Mouse (Mus musculus) kidney, postnatal 0 days (tissue): ENCODE results near the gene Cadm1. TPM values are rescaled to one million over a fixed set of nuclear protein-coding genes. Genes with fewer than 3 reads are reported as not detected.

Experiments
- ATAC-seq: fragments of 200-750 bp; cut with Nextera tagmentation; replicated peaks from 2 replicates; pipeline ENCODE4 v1.8.0; 2017; ENCODE audit warnings: low read depth, moderate number of reproducible peaks, moderate TSS enrichment, moderate library complexity; ENCODE audit not compliant: low FRiP score
- DNase-seq: peaks from one replicate; pipeline ENCODE4 v3.0.0-alpha.2; 2016; ENCODE audit warnings: low spot score
- H3K27ac ChIP-seq: fragments of 300-500 bp; sonication (generic); 2 replicates; pipeline ENCODE4 v1.5.1; 2014; ENCODE audit warnings: mild to moderate bottlenecking
- H3K27me3 ChIP-seq: fragments of 300-500 bp; sonication (generic); 2 replicates; pipeline ENCODE4 v1.6.1; 2014; ENCODE audit warnings: low read length, mixed read lengths; ENCODE audit not compliant: insufficient read depth
- H3K36me3 ChIP-seq: fragments of 300-500 bp; sonication (generic); 2 replicates; pipeline ENCODE4 v1.6.1; 2014; ENCODE audit warnings: low read length, mixed read lengths; ENCODE audit not compliant: insufficient read depth
- H3K4me1 ChIP-seq: fragments of 300-500 bp; sonication (generic); replicated peaks from 2 replicates; pipeline ENCODE4 v1.6.1; 2014; ENCODE audit warnings: antibody characterized with exemption, low read length, mixed read lengths; ENCODE audit not compliant: insufficient read depth
- H3K4me2 ChIP-seq: fragments of 300-500 bp; sonication (generic); 2 replicates; pipeline ENCODE4 v1.6.1; 2014; ENCODE audit warnings: mild to moderate bottlenecking, low read length, moderate library complexity, mixed read lengths
- H3K4me3 ChIP-seq: fragments of 300-500 bp; sonication (generic); replicated peaks from 2 replicates; pipeline ENCODE4 v1.5.1; 2014; ENCODE audit warnings: low read depth, low read length
- H3K9ac ChIP-seq: fragments of 300-500 bp; sonication (generic); 2 replicates; pipeline ENCODE4 v1.6.1; 2014; ENCODE audit warnings: low read depth, low read length
- H3K9me3 ChIP-seq: fragments of 300-500 bp; sonication (generic); replicated peaks from 2 replicates; pipeline ENCODE4 v1.6.1; 2016; ENCODE audit warnings: low read length, inconsistent platforms, mixed read lengths
- CTCF ChIP-seq: IDR thresholded peaks from 2 replicates; pipeline ENCODE4 v1.5.1; 2016; ENCODE audit warnings: antibody characterized with exemption, low read depth, mild to moderate bottlenecking, moderate library complexity
- WGBS: fragments of 180-500 bp; shearing (Covaris S2); extraction: QIAGEN DNeasy Blood & Tissue Kit; methylation state at CpG from one replicate; pipeline ENCODE4 v1.1.7; 2014; 5-methylcytosine and 5-hydroxymethylcytosine counted together
- polyA plus RNA-seq: library from polyadenylated mRNA; unstranded; fragments of >200 nt; fragmentation: Nextera tagmentation; extraction: Ambion mirVana; gene quantifications from 2 replicates; pipeline ENCODE4 v1.2.1, GENCODE M21; 2015

The Cadm1 gene
- polyA plus RNA-seq, 1 experiment from 2014 or later, result 44.5 TPM

DNA sequence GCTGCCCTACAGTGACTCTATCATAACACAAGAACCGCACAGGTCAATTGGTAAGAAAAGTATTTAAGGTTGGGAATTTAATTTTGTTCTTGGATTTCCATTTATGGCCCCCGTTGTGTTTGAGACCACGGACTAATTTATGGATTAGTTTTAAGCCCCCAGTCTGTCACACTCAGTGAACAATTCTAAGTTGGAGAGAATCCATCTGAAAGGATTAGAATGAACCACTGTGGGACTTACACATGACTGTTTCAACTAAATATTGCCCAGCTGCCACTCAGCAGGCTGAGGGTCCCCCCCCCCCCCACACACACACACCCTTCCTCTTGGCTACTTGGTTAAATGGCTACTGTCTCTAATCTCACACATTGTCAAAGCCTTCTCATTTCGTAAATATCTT, 295.7 kb downstream of the Cadm1 start:
- H3K9me3 ChIP-seq, result no peaks in the 10 kb centered on the region
- no peak for ATAC-seq
- 74% methylated on average over 4 of the region's 4 CpGs for whole genome bisulfite sequencing
- no peak overlapping the region for H3K27ac ChIP-seq
- no peak for TF ChIP-seq CTCF
- no peak overlapping the region for H3K9ac ChIP-seq
- H3K4me2 ChIP-seq, result no peak overlapping the region
- H3K36me3 ChIP-seq, result no peaks in the 10 kb centered on the region
- H3K4me3 ChIP-seq, result no peak overlapping the region
- H3K4me1 ChIP-seq, result no peaks in the 10 kb centered on the region; the same call in 1 of the 2 replicates
- no peak for DNase-seq
- H3K27me3 ChIP-seq, result no peaks in the 10 kb centered on the region

DNA sequence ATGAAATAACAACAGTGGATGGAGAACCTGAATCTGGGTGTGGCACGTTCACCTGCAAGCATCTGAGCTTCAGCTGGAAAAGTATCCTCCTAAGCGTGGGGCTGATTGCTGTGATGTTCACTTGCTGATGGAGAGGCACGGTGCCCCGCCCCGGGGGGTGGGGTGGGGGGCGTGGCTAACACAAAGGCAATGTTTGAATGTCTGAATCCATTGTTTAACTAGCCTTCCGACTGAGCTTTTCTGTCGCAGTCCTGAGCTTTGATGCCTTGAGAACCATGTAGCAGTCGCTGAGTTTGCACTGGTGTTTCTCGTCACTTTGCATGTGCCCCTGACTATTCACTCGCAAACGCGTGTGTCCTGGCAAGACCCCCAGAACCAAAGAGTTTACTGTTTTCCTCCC, 298.8 kb downstream of the Cadm1 start:
- peak overlapping the region; percentile 7; the same call in 1 of the 2 replicates for H3K4me3 ChIP-seq
- DNase-seq, result peak; percentile 48
- no peak for ATAC-seq

DNA sequence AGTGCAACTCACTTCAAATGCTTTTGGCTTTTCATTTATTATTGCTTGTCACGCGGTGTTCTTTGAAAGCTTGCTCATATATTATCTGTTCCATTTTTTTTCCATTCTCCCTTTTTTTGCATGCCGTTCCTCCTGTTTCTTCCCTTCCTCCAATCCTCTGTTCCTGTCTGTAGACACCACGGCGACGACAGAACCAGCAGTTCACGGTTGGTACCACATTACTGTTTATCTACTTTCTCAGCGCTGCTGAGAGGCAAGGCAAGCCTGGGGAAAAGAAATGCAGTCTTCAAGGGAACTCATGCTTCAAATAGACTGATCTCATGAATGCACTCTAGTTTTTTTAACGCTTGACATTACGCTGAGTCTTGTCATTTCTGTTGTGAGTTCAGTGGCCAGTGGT, 299.2 kb downstream of the Cadm1 start:
- H3K9me3 ChIP-seq, result no peaks in the 10 kb centered on the region
- H3K27me3 ChIP-seq, result no peaks in the 10 kb centered on the region
- 32% methylated on average over 10 of the region's 10 CpGs for WGBS
- no peak for TF ChIP-seq CTCF
- H3K4me2 ChIP-seq, result peak overlapping the region; percentile 45
- no peak overlapping the region for H3K9ac ChIP-seq
- ATAC-seq (no peak), DNase-seq (peak; percentile 19)
- H3K27ac ChIP-seq, result no peak overlapping the region
- H3K4me3 ChIP-seq, result peak overlapping the region; percentile 7; the same call in 1 of the 2 replicates
- no peaks in the 10 kb centered on the region for H3K36me3 ChIP-seq
- no peaks in the 10 kb centered on the region; the same call in 1 of the 2 replicates for H3K4me1 ChIP-seq

More for the DNA sequence above, 298.8 kb downstream of the Cadm1 start:
- no peaks in the 10 kb centered on the region for H3K27me3 ChIP-seq
- no peak for TF ChIP-seq CTCF
- no peaks in the 10 kb centered on the region for H3K9me3 ChIP-seq
- 0 out of 2 replicates have a peak overlapping the region, but pooled peaks have one; percentile 18 for H3K9ac ChIP-seq
- no peaks in the 10 kb centered on the region; the same call in 1 of the 2 replicates for H3K4me1 ChIP-seq
- WGBS, result 10% methylated on average over 13 of the region's 13 CpGs
- no peak overlapping the region for H3K27ac ChIP-seq
- peak overlapping the region; percentile 45 for H3K4me2 ChIP-seq
- H3K36me3 ChIP-seq, result no peaks in the 10 kb centered on the region

DNA sequence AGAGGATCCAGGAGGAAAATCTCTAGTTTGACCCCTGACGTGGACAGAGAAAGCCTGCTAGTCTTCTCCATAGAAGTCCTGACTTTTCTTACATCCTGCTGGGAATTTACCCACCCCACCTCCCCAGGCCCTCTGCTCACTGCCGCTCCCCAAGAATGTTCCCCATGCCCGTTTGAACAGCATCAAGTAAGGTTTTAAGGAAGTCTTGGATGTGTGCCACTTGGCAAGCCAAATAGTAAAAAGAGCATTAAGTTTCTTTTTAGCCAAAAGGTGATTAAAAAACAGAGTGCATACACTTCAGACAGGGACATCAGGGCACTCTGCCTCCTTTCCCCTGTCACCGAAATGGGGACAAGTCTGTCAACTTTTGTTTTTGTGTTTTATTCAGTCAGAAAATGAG, 299.9 kb downstream of the Cadm1 start:
- H3K9me3 ChIP-seq, result no peaks in the 10 kb centered on the region
- no peak overlapping the region for H3K4me2 ChIP-seq
- TF ChIP-seq CTCF, result no peak
- H3K4me3 ChIP-seq, result no peak overlapping the region
- 56% methylated on average over 4 of the region's 4 CpGs for WGBS
- H3K4me1 ChIP-seq, result no peaks in the 10 kb centered on the region; the same call in 1 of the 2 replicates
- H3K9ac ChIP-seq, result no peak overlapping the region
- ATAC-seq (no peak), DNase-seq (no peak)
- H3K27me3 ChIP-seq, result no peaks in the 10 kb centered on the region
- H3K27ac ChIP-seq, result no peak overlapping the region
- no peaks in the 10 kb centered on the region for H3K36me3 ChIP-seq

DNA sequence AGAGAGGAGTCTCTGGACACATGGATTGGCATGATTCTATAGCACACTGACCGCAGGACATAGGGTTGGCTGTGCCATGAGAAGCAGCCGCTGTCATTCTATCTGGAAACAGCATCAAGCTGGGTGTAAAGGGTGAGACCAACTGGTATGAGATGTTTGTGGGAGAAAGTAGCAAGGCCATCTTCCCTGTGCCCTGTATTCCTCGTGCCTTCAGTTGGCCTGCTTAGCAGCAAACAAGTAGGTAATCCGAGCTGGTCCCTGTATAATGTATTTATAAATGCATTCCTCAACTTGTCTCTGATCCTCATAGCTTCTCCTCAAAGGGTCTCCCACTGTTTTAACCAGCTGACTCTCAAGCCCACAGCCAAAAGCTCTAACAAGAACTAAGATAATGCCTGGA, 301.4 kb downstream of the Cadm1 start:
- no peaks in the 10 kb centered on the region for H3K36me3 ChIP-seq
- ATAC-seq (no peak), DNase-seq (no peak)
- no peak overlapping the region for H3K27ac ChIP-seq
- no peak overlapping the region for H3K4me2 ChIP-seq
- no peak overlapping the region for H3K4me3 ChIP-seq
- TF ChIP-seq CTCF, result no peak
- 74% methylated on average over 4 of the region's 4 CpGs for WGBS
- H3K9ac ChIP-seq, result no peak overlapping the region
- no peaks in the 10 kb centered on the region for H3K9me3 ChIP-seq
- H3K27me3 ChIP-seq, result no peaks in the 10 kb centered on the region
- no peaks in the 10 kb centered on the region; the same call in 1 of the 2 replicates for H3K4me1 ChIP-seq

DNA sequence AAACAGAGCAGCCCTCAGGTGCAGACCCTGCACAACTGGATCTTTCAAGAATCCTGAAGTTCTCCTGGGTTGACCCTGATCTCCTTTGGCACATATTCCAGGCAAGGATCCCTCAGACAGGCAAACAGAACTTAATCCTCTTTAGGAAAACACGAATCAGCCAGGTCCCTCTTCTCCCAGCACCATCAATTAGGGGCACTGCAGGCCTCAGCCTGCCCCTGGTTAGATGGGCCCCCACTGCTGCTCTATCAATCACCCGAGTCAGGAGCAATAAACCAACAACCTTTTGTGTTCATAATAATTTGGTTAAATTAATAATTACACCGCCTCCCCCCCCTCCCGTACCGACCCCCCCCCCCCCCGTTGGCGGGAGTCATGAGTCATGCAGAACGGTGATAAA, 308.2 kb downstream of the Cadm1 start:
- Histone ChIP-seq H3K27me3 (no peaks in the 10 kb centered on the region), H3K9ac (no peak overlapping the region), H3K4me3 (no peak overlapping the region), H3K4me1 (no peaks in the 10 kb centered on the region), H3K4me2 (no peak overlapping the region), H3K36me3 (no peaks in the 10 kb centered on the region), H3K9me3 (no peaks in the 10 kb centered on the region), H3K27ac (no peak overlapping the region)
- 9% methylated on average over 8 of the region's 8 CpGs for WGBS
- TF ChIP-seq CTCF, result no peak
- DNase-seq (no peak), ATAC-seq (no peak)
